Mouse (Mus musculus) thymus, postnatal 36 days (tissue): Measurements from ENCODE around the gene Cxcr6.

Experiments
- DNase-seq, 2 experiments: peaks; one replicate each; pipeline ENCODE4 v3.0.0; 2022; ENCODE audit warnings: mixed read lengths in 2 of 2

Gene Cxcr6

GRCm38 (mm10) chr9:123826631-123827030 lies 20.4 kb downstream of the Cxcr6 start:
- no peak for DNase-seq

- no peak for DNase-seq
Measured at GRCm38 (mm10) chr9:123828916-123829315, 22.6 kb downstream of the Cxcr6 start.

GRCm38 (mm10) chr9:123835851-123836250 lies 29.6 kb downstream of the Cxcr6 start:
- no peak for DNase-seq

GRCm38 (mm10) chr9:123840243-123840642 lies 34.0 kb downstream of the Cxcr6 start:
- no peak for DNase-seq

GRCm38 (mm10) chr9:123844468-123844867 lies 38.2 kb downstream of the Cxcr6 start:
- no peak for DNase-seq

- no peak for DNase-seq
Measured at GRCm38 (mm10) chr9:123845120-123845519, 38.8 kb downstream of the Cxcr6 start.

GRCm38 (mm10) chr9:123846490-123846889 lies 40.2 kb downstream of the Cxcr6 start:
- DNase-seq, result no peak

- no peak for DNase-seq
Measured at GRCm38 (mm10) chr9:123849976-123850695, 43.9 kb downstream of the Cxcr6 start.

GRCm38 (mm10) chr9:123850705-123851061 lies 44.4 kb downstream of the Cxcr6 start:
- peak in 1 of 2 experiments; percentile 60 for DNase-seq

- DNase-seq, result peak; percentile 82 to 86
Measured at GRCm38 (mm10) chr9:123851062-123851712, 44.9 kb downstream of the Cxcr6 start.

- DNase-seq, result peak; percentile 91 to 93
Measured at GRCm38 (mm10) chr9:123851713-123852448, 45.6 kb downstream of the Cxcr6 start, which contains the start of gene Fyco1. Gene Fyco1, minus strand, starts transcription at chr9:123851899.

- peak in 1 of 2 experiments; percentile 10 for DNase-seq
Measured at GRCm38 (mm10) chr9:123852449-123853390, 46.4 kb downstream of the Cxcr6 start.

- no peak for DNase-seq
Measured at GRCm38 (mm10) chr9:123856836-123857235, 50.6 kb downstream of the Cxcr6 start.
